Mouse (Mus musculus): Measurements from ENCODE around the gene Il18bp.

The Il18bp gene

DNA sequence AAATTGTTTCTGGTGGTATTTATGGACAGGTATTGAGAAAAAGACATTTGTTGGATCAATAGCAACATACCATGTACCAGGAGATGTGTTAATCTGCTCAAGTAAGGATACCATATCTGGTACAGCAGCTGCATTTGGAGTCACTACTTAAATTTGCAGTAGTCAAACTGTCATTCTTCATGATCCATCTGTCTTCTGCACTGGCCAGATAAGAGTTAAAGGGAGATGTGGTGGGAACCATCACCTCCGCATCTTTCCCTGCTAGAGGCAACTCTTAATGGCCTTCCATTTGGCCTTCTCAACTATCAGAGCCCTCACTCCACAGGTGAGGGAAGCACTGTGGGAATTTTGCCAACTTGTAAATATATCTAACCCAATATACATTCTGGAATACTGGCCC is 12.0 kb downstream of the Il18bp start:
- DNase-seq (ENCODE audit: low read depth, low spot score), result no peak

DNA sequence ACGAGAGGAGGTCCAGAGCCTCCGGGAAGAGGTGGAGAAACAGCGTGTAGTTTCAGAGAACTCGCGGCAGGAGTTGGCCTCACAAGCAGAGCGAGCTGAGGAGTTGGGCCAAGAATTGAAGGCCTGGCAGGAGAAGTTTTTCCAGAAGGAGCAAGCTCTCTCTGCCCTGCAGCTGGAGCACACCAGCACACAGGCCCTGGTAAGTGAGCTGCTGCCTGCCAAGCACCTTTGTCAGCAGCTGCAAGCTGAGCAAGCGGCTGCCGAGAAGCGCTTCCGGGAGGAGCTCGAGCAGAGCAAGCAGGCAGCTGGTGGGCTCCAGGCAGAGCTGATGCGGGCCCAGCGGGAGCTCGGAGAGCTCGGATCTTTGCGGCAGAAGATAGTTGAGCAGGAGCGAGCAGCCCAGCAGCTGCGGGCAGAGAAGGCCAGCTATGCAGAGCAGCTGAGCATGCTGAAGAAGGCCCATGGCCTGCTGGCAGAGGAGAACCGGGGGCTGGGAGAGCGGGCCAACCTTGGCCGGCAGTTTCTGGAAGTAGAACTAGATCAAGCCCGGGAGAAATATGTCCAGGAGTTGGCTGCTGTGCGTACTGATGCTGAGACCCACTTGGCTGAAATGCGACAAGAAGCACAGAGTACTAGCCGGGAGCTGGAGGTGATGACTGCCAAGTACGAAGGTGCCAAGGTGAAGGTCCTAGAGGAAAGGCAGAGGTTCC is 17.4 kb downstream of the Il18bp start:
- DNase-seq (ENCODE audit: low read depth, low spot score), result peak; percentile 43

- DNase-seq (ENCODE audit: low read depth, low spot score), result no peak
Observed at GRCm38 (mm10) chr7:102000296-102000695, 18.2 kb downstream of the Il18bp start.

DNA sequence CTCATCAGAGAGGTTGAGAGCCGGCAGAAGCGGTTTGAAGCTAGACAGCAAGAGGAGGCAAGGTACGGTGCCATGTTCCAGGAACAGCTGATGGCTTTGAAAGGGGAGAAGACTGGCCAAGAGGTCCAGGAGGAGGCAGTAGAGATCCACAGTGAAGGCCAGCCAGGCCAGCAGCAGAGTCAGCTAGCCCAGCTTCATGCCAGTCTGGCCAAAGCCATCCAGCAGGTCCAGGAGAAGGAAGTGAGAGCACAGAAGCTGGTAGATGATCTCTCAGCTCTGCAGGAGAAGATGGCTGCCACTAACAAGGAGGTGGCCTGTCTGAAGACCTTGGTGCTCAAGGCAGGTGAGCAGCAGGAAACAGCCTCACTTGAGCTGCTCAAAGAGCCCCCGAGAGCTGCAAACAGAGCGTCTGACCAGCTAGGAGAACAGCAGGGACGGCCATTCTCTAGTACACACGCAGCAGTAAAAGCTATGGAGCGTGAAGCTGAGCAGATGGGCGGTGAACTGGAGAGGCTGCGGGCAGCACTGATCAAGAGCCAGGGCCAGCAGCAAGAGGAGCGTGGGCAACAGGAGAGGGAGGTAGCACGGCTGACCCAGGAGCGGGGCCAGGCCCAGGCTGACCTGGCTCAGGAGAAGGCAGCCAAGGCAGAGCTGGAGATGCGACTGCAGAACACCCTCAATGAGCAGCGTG is 18.9 kb downstream of the Il18bp start:
- no peak for DNase-seq (ENCODE audit: low read depth, low spot score)

DNA sequence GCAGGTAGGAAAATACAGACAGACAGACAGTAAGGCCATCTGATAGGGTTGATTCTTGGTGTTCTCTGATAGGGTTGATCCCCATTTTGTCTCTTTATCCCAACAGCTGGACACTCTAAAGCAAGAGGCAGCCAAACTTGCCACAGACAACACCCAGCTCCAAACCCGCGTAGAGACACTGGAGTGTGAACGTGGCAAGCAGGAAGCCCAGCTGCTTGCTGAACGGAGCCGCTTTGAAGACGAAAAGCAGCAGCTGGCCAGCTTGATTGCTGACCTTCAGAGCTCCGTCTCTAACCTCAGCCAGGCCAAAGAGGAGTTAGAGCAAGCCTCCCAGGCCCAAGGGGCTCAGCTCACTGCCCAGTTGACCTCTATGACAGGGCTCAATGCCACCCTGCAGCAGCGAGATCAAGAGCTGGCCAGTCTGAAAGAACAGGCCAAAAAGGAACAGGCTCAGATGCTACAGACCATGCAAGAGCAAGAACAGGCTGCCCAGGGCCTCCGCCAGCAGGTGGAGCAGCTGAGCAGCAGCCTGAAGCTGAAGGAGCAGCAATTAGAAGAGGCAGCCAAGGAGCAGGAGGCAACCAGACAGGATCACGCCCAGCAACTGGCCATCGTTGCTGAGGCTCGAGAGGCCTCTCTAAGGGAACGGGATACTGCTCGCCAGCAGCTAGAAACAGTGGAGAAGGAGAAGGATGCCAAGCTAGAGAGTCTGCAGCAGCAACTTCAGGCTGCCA is 20.1 kb downstream of the Il18bp start:
- DNase-seq (ENCODE audit: low read depth, low spot score), result peak; percentile 88

DNA sequence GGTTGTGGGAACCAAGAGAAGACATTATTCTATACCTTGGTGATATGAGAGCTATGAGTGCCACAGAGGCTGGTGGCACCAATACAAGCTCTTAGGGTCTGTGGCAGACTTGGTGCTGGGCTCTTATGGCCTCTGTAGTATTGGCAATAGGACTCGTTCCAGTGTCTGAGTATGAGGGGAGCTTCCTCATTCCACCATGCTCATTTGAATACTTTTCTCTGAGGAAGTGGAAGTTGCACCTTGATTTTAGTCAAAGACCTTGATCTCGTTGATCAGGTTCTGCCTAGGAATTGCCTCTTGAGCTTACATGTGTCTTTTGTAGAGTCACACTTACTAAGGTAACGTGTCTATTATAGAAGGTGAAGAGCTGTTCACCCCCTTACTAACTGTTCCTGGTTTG is 24.2 kb downstream of the Il18bp start:
- DNase-seq (ENCODE audit: low read depth, low spot score), result no peak

GRCm38 (mm10) chr7:101985081-101985480 is 33.4 kb downstream of the Il18bp start:
- DNase-seq (ENCODE audit: low read depth, low spot score), result no peak

DNA sequence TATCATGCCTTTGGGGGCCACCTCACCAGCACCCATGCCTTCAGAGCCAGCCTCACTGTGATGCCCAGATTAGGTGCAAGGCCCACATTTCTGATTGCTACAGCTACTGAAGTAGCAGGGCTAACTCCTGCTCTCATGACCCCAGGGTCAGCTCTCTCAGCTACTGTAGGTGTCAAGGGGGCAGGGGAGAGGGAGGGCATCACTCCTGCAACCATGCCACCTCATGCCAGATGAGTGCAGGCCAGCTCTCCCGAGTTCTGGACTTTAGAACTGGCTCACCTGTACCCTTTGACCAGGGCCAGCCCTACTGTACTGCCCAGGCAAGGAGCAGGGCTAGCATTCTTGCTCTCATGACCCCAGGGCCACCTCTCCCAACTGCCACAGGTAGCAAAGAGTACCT is 35.8 kb downstream of the Il18bp start:
- DNase-seq (ENCODE audit: low read depth, low spot score), result no peak

GRCm38 (mm10) chr7:101974505-101974904 is 44.0 kb downstream of the Il18bp start:
- peak; percentile 37 for DNase-seq (ENCODE audit: low read depth, low spot score)

DNA sequence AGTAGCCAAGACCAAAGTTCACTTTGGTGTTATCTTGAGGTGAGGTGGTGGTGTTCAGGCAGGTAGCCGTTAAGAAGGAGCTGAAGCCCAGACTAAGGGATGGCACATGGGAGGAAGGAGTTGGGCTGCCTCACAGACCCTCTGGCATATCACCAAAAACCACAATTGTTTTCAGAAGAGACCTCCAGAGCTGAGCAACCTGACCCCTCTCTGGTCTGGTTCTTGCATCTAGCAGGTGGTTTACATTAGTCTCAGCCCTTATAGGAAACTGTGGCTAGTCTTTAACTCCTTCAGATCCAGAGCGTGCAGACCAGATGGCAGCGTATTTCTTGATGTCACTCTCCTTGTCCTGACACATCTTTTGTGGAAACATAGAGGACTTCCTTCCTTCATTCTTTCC is 44.8 kb downstream of the Il18bp start:
- no peak for DNase-seq (ENCODE audit: low read depth, low spot score)

DNA sequence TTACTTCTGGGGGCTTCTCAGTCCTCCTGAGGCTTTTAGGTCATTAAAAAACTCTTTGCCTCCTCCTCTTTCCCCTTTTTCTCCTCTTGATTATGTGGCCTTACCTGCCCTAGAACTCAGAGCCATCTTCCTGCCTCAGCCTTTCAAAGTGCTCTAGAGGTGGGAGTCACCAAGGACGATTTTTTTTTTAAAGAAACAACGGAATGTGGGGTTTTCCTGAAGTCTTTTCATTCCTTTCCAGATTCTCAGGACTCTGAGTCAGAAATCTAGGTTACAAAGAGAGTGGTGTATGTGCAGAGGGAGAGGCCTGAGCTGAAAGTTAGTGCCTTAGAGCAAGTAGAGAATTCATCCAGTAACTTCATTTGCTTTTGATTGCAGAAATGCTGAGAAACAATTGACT is 46.8 kb downstream of the Il18bp start:
- DNase-seq (ENCODE audit: low read depth, low spot score), result no peak

DNA sequence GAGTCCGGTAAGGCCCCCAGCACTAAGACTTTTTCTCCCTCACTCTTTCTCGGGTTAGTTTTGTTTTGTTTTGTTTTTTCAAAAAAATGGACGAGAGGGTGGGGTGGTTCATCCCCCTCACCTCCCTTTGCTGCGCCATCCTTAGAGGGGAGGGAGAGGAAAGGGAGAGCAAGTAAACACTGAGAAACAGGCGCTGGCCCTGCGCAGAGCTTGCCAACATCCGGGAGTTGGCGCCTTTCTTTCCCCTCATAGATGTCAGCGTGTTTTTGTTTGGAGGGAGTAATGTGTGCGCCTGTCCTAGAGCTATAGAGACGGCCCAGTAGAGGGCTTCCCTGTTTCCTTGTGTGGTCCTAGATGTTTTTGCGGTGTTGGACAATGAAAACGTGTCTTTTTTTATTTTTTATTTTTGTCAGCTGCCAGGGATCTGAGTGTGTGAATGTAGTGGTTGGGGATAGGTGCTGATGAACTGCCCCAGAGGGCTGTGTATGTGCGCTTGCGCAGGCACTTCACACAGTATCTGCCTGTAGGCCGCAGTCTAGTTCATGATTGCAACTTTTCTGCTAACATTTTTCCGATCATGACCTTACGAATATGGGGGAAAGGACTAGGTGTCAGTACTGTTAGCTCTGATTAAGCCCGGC is 47.5 kb downstream of the Il18bp start:
- peak; percentile 60 for DNase-seq (ENCODE audit: low read depth, low spot score)

DNA sequence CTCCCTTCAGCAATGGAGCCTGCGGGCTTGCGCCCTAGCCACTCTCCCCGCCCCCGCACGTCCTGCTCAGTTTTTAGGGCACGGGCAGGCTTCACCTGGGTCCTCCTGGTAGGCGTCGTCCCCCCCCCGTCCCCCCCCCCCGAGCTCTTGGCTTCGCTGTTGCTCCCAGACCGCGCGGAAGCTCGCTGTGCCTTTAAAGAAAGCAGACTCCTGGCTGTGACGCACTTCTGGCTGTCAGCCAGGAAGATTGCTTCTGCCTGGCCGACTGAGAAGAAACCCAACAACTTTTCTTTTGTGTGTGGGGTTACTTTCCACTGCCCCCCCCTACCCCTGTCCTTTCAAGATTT is 48.1 kb downstream of the Il18bp start:
- peak; percentile 74 for DNase-seq (ENCODE audit: low read depth, low spot score)

DNA sequence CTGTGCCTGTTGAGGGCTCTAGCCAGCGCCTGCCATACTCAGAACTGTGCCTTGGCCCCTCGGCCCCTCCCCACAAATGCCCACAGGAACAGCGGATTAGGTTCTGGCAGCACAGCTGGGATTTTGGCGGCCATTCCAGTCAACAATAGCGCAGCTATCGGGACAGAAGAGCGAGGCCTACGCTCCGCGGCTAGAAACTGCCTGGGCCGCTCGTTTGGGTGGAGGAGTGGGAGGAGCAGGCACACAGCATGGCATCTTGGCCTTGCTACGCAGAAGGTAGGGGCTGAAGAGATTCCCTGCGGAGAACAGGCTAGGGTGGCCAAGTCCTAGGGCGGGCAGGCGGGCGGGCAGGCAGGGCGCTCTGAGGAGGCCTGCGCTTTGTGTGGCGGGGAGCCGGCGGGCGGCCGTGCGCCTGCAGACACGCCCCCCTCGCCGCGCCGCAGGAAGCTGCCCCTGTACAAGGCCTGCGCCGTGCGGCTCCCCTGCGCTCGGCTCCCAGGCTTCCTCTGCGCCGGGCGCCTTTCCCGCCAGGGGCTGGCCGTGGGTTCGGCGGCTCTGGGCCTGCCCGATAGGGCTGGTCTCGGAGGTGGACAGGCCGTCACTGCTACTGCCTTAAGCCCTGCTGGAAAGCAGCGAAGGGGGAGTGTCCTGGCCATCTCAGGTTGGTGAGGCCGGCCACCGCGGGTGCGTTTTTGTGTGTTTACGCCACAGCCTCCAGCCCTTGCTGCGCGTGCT is 48.6 kb downstream of the Il18bp start:
- peak; percentile 92 for DNase-seq (ENCODE audit: low read depth, low spot score)

DNA sequence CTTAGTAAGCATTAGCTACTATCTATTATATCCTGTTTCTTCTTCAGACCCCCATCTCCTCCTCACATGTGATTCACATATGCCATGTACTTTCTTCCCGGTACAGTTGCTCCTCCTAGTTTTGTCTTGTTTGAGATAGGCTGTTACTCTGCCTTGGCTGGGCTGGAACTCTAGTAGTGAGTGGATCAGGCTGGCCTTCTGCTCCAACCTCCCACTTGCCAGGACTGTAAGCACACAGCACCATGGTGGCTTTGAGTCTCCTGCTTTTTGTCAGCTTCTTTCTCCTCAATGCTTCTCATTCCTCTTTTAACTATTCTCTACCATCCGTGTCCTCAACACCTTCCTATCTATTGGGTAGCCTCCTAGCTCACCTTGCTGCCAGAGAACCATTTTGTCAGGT is 49.7 kb downstream of the Il18bp start:
- DNase-seq (ENCODE audit: low read depth, low spot score), result no peak

GRCm38 (mm10) chr7:101967256-101967655 is 51.2 kb downstream of the Il18bp start:
- no peak for DNase-seq (ENCODE audit: low read depth, low spot score)

GRCm38 (mm10) chr7:101965606-101966005 is 52.9 kb downstream of the Il18bp start:
- DNase-seq (ENCODE audit: low read depth, low spot score), result no peak
